Mouse (Mus musculus) ES-Bruce4 (cell line): Measurements from ENCODE around the gene Rhcg.

Source experiments
- CTCF ChIP-seq: IDR thresholded peaks from one replicate; pipeline ENCODE4 v1.8.1; 2011; ENCODE audit warnings: low read depth, low read length
- POLR2A ChIP-seq: IDR thresholded peaks from one replicate; pipeline ENCODE4 v1.8.1; 2011; ENCODE audit warnings: low read length; ENCODE audit not compliant: insufficient read depth

DNA sequence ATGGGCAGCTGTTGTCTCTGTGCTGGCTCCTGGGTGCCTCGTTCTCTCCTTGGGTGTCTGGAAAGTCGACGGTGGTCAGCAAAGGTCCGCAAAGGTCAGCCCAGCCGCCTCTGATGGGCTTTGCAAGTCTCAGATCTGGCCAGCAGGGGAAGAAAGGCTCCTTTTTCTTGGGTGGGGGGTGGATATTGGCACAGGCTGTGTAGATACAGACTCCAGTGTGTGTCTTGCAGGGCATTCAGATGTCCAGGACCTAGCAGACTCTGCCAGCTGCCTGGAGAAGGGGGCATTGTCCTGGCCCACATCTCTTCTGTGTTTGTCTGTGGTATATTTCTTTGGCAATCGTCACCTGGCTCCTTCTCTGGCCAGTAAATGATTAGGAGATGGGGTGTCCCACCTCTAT is 49.2 kb downstream of the Rhcg start:
- TF ChIP-seq CTCF (no peak), POLR2A (no peak)
